Mouse (Mus musculus) heart, adult 2 months (tissue): ENCODE measurements around the gene Cartpt.

ENCODE experiments used
- CTCF ChIP-seq: fragments of 200-600 bp; IDR thresholded peaks from 2 replicates; pipeline ENCODE4 v1.8.1; 2022; ENCODE audit warnings: antibody characterized with exemption, mild to moderate bottlenecking, moderate library complexity
- POLR2A ChIP-seq: fragments of 200-500 bp; IDR thresholded peaks from 2 replicates; pipeline ENCODE4 v1.6.1; 2011; ENCODE audit warnings: mild to moderate bottlenecking, low read depth, low read length, control low read depth; ENCODE audit not compliant: insufficient read depth

DNA sequence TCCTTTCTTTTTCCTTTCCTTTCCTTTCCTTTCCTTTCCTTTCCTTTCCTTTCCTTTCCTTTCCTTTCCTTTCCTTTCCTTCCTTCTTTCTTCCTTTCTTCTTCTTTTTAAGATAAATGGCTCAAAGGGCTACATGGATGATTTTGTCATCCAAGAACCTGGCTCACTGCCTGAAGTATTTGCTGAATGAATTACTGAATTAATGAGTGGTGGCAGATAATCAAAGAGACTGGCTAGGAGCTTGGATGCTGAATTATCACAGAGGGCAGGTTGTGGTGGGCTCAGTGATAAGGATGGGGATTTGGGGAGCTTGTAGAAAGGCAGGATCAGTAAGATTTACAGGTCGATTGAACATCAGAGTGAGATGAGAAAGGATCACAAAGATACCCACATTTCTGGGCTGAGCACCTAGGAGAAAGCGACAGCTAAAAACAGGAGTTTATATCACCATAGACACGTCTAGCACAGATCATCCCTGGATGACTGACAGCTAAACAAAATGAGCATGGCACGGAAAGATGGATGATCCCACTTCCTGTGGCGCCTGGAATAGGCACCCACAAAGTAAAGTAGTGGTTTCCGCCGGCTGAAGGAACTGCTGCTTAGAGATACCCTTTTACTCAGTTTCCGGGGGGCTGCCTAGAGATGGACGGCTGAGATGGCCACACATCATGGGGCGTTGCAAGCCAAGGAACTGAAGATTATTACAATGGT is 37.9 kb upstream of the Cartpt start:
- TF ChIP-seq POLR2A (no peak), CTCF (no peak)
